Mouse (Mus musculus) regulatory T cell (primary cell): ENCODE measurements at regions not wholly inside any gene's neighbourhood (a gene's known extent, or its start where the extent isn't known, plus 50 kb on each side); places are given as distances from the start of the nearest gene placed in this dataset.

Source experiments
- in situ Hi-C: fragments of 300-600 bp; cut with MboI, MseI; formaldehyde crosslinking; loops from one replicate; pipeline ENCODE4 v1.15.1; 2025; ENCODE audit warnings: high pct_unique_total_duplicates

GRCm38 (mm10) chr1:138908860-138909259 is 52.2 kb upstream of the 2310009B15Rik start:
- in situ Hi-C loops: loop anchor here (25.0 kb wide), 1 partner anchor 878 kb away; the partner anchor contains the start of gene Gm4788

- in situ Hi-C loops: loop anchor here (25.0 kb wide), 1 partner anchor 878 kb away; the partner anchor contains the start of gene Gm4788
Measured at GRCm38 (mm10) chr1:138909654-138910053, 53.0 kb upstream of the 2310009B15Rik start.

GRCm38 (mm10) chr1:138912156-138912616 is 51.0 kb upstream of the Dennd1b start:
- in situ Hi-C loops: loop anchor here (25.0 kb wide), 1 partner anchor 875 kb away; the partner anchor contains the start of gene Gm4788

GRCm38 (mm10) chr1:138912928-138913327 is 50.3 kb upstream of the Dennd1b start:
- in situ Hi-C loops: loop anchor here (25.0 kb wide), 1 partner anchor 874 kb away; the partner anchor contains the start of gene Gm4788

- in situ Hi-C loops: loop anchor here (25.0 kb wide), 1 partner anchor 874 kb away; the partner anchor contains the start of gene Gm4788
Measured at GRCm38 (mm10) chr1:138913428-138913827, 49.8 kb upstream of the Dennd1b start.
